Mouse (Mus musculus) gastrocnemius, adult 8-10 months (tissue): Measurements from ENCODE around the gene Trak1. TPM values are rescaled to one million over a fixed set of nuclear protein-coding genes. Genes with fewer than 3 reads are reported as not detected.

Source experiments
- DNase-seq, 2 experiments: peaks; one replicate each; pipeline ENCODE4 v3.0.0; 2022; ENCODE audit warnings: low spot score in 2 of 2
- total RNA-seq, 4 experiments: library from RNA; stranded (reverse); gene quantifications; 2 replicates each; pipeline ENCODE4 v1.2.4; 2022

Gene Trak1
- total RNA-seq, 4 experiments from 2014 or later, result 133 to 200 (median 169) TPM

DNA sequence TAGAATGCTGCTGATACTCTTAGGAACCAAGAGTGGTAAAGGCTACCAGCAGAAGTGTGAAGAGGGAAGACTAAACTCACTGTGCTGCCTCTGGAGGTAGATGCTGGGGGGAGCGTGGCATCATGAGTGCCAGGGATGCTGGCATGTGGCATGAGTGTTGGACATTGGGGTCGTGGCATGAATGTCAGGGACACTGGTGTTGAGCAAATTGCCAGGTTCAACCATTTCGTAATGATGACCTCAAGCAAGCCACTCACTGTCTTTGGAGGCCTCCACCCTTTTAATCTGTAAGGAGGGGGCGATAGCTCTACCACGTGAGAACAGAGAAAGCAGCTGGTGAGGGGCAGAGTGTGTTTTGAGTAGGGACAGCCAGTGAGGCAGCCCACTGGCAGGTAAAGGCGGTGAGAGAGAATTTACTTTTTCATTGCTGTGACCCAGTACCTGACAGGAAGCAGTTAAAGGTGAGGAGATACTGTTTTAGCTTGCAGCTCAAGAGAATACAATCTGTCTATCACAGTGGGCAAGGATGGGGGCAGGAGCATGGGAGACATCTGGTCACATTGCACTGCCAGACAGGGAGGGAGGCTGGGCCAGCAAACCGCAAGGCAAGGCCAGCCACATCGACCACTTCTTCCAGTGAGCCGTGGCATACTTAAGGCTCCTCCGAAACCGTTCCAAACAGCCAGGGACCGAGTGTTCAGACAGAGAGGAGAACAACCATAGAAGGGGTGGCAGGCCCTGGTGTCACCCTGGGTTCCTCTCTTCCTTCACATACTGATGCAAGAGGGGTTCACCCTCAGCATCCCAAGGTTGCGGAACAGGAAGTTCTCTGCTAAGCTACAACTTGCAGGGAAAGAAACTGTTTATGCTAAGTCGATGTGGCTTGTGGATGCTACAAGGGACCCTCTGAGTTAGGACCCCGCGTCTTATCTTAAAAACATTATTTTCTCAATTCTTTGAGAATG lies 178.5 kb downstream of the Trak1 start:
- DNase-seq, result no peak

DNA sequence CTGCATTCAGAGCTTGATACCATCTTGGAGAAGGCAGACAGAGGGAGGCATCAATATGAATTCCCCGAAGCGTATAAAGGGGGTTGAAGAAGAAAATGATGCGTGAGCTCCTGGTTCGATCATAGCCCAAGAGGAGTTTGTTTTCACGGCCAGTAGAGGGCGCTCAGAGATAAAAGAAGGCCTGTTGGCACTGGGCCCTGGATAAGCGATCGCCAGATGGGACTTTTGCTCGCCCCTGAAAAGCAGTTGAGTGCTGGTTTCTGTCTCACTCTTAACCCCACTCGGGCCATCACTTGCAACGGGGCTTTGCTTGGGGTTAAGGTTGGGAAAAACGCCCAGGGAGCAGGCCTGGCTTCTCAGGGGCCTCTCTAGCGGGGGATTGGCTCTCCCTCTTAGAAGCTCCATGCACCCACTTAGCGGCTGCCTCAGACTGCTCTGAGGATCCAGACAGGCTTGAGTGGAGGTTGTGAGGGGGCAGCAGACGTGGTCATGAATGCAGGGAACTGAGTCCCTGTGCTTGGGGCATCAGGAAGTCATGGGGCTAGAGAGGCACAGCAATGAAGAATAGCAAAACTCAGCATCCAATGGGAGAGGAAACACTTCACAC lies 180.1 kb downstream of the Trak1 start:
- peak in 1 of 2 experiments; percentile 54 for DNase-seq

DNA sequence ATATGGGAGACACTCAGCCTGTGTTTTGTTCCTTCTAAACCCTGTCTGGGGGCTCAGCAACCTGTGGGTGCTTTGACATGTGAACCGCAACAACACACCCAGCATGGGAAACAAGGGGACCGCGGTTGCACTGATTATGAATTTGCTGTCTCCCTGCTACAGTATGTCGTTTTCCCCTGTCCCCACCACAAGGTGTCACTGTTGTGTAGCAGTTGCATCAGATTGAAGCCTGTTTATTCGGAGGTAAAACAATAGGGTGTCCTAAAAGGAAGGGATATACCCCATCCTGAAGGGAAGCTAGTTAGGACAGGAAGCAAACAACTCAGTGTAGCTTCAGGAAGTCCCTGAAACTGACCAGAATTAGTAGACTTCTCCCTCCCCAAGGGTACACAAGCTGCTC lies 182.2 kb downstream of the Trak1 start:
- DNase-seq, result peak in 1 of 2 experiments; percentile 19

DNA sequence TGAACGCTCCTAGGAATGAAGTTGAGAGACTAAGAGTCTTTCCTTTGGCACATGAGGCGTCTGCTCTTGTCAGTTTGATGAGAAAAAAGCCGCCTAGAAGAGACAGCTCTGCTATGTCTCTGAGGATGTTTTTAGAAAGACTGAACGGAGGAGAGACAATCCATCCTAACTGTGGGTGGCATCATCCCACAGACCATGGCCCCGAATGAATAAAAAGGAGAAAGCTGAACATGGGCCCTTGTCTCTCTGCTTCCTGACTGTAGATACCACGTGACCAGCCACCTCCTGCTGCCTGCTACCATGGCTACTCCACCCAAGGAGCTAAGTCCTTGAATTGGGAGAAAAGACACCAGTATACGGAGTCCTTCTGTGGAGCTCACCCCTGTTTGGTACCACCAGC lies 189.9 kb downstream of the Trak1 start:
- no peak for DNase-seq

DNA sequence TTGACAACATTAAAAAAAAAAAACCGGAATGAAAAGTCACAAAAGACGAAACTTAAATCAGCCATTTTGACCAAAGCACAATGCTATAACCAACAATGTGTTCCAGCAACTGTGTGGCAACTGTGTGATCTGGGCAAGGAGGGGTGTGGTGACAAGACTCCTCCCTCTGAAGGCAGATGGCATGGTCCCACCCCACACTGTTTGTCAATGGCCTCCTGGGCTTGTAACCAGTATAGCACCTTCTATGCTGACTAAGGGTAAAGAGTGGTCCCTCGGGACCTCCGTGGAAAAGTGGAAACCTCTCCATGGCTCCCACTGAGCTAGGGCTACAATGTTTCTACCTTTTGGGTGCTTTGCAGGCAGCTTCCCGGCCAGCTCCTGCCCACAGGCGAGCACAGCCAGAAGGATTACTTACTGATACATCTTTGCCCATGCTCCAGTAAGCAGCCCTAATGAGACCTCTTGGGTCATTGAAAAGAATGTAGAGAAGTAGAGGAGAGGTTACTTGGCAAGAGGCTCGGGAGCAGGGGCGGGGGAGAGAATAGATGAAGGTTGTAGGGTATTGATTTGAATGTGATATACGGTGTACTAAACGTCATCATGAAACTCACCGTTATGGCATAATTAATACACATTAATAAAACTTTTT lies 194.4 kb downstream of the Trak1 start:
- DNase-seq, result no peak

DNA sequence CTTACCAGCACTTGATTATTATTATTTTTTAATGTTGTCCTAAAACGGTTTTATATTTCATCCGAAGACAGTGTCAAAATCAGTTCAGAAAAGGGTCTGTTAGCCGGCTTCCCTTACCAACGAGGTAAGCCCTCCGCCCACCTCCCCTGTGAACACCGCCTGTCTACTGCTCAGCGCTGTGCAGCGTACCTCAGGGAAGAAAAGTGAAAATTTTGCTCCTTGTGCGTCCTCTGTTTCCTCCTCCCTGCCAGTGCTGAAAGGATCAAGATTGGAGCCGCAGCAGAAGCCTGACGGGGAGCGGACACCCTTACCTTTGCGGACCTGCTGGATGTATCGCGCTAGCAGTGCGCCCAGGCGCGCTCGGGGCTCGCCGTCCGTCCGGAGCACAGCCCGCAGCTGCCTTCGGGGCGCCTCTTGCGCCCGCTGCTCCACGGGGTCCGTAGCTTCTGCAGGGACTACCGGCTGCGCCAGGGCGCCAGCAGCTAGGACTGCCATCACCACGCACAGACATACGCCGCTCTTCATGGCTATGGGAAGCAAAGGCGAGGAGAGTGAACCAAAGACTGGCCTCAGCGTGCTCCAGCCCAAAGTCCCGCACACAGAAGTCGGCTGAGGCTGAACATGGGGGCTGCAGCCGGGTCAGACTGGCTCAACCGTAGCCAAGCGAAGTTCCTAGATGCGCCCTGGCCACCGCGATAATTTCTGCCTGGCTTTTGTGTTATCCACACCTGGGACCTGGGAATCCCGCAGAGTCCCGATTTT lies 196.9 kb downstream of the Trak1 start:
- DNase-seq, result no peak

DNA sequence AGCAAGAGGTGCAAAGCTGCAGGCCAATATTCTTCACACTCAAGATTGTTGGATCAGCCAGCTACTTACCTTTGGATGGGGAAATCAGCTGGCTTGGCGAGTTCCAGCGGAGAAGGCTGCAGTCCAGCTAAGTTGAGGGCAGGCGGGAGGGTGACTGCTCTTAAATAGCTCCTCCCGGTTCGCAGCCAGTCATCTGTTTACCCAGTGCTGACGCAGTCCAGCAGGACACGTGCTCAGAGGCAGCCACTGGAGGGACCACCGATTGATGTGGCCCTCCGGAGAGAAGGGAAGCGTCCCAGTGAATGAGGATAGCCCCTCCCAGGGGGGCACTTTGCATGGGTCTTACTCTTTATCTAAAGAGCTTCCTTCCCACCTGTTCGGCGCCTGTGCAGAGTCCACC lies 198.2 kb downstream of the Trak1 start, which contains the start of gene Cck:
Gene Cck, minus strand, starts transcription at position 166 of the 400 bp plus-strand sequence.
- peak; percentile 12 to 34 for DNase-seq

DNA sequence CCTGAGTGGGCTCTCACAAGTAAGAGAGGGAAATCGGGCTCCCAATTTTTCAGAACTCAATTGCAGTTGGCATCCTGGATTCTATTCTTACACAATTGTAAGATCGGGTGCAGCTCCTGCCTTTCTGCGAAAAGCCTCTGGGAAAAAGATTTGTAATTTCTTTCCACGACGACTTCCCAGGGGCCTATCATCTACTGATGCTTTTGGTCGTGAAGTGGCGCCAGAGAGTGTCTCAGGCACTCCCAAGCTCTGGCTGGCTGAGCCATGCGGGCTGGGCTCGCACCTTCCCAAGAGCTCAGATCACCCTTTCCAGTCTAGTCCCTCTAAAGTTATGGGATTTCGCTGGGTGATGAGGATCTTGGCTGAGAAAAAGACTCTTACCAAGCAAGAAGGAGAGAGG lies 198.8 kb downstream of the Trak1 start:
- no peak for DNase-seq

DNA sequence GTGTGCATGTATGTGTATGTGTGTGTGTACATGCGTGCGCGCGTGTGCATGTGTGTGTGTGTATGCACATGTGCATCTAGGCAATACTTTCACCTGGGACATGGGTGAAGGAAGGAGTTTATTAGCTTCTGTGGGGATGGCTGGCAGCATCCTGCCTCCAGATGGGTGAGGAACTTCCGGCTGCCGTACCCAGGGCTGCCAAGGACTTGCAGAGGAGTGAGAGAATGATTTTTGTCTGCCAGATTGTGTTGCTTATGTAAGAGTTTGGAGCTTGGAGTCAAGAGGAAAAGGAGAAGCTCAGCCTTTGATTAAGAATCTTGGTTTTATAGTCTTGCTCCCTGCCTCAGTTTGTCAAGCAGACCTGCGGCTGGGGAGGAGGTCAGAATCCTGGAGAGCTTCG lies 208.0 kb downstream of the Trak1 start:
- no peak for DNase-seq

DNA sequence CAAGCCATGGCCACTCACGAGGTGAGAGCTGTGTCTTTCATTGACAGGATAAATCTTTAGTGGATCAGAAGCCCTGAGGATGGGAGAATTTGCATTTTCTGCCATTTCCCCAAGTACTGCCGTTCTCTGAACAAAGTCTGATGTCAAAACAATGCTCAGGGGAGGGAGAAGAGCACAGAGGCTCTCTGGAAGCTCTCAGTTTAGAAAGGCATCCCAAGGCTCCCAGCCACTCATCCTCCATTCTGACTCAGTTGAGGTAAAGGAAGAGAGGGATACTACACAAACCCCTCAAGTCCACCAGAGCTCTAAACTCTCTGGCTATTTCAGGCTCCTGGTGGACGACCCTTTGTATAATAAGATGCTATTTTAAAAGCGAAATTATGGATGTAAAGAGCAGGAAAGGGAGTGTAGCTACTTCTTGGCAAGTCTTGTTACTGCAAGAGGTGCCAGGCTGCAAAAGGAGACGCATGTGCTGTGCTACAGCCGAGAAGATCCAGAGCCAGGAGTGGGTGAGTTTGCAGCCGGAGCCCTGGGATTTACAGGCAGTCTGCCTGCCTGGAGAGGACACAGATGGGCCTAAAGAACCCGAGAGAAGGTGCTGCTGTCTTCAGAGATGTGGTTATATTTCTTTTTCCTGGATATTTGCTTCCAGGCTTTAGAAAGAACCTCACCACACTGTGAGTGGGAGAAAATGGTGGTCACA lies 209.3 kb downstream of the Trak1 start:
- no peak for DNase-seq

DNA sequence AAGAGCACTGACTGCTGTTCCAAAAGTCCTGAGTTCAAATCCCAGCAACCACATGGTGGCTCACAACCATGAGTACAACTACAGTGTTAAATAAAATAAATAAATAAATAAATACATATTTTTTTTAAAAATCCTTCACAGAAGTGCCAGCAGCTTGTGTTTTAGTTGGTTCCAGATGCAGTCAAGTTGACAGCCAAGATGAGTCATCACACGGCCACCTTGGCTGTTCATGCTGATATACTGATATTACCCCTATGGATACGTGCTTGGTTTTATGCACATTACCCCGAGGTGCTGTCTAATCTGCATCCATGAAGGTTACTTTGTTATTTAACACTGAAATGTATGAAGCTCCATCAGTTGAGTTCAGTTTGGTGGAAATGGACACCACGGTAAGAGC lies 214.6 kb downstream of the Trak1 start:
- no peak for DNase-seq

DNA sequence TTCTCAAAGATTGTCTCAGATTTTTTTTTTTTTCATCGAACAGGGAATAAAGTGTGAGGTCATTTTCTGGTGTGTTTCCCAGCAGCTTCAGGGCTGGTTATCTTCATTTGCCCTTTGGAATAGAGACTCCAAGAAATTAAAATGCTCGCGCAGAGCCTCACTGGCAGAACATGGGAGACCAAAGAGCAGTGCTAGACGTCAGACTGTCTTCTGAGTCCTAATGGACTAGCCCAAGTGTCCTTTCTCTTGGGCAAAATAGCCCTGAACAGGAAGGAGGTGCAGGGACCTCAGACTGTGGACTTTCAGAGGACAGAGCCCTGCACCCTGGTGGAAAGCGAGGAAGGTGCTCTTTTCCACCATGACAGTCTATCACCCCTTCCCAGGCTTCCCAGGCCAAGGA lies 217.2 kb downstream of the Trak1 start:
- no peak for DNase-seq

DNA sequence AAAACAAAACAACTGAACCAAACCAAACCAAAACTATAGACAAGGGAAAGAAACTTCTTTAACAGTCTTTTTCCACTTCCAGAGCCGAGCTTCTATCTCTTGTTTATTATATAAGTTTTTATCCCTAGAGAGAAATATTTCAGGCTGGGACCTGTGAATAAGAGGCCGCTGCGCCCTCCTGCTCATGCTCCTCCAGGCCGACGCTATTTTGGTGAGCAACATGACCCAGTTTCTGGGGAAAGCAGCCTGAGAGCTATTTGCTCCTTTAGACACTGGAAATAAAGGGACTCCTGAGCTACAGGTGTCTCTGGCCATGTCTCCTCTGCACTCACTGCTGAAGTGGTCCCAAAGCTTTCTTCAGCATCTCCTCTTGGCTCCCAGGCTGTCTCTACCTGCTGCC lies 222.7 kb downstream of the Trak1 start:
- no peak for DNase-seq

Other genes with a start within 250 kb of the Trak1 start
- gene Ulk4, start 20.3 kb upstream of the Trak1 start, total RNA-seq, result under 1 TPM in 1 of 4 experiments, not detected in 3; 0.44 TPM
- not detected for gene Cck, start 198.2 kb downstream of the Trak1 start, total RNA-seq